Mouse (Mus musculus) urinary bladder, postnatal 10 days (tissue): ENCODE results near the gene Gm12216.
"Not testable (repeated sequence)": the region's sequence is repeated elsewhere in the genome, so short reads cannot be mapped to it uniquely, and the experiment has no call there.

Source experiments
- DNase-seq: peaks from one replicate; pipeline ENCODE4 v3.0.0; 2022; ENCODE audit warnings: low spot score

The Gm12216 gene

DNA sequence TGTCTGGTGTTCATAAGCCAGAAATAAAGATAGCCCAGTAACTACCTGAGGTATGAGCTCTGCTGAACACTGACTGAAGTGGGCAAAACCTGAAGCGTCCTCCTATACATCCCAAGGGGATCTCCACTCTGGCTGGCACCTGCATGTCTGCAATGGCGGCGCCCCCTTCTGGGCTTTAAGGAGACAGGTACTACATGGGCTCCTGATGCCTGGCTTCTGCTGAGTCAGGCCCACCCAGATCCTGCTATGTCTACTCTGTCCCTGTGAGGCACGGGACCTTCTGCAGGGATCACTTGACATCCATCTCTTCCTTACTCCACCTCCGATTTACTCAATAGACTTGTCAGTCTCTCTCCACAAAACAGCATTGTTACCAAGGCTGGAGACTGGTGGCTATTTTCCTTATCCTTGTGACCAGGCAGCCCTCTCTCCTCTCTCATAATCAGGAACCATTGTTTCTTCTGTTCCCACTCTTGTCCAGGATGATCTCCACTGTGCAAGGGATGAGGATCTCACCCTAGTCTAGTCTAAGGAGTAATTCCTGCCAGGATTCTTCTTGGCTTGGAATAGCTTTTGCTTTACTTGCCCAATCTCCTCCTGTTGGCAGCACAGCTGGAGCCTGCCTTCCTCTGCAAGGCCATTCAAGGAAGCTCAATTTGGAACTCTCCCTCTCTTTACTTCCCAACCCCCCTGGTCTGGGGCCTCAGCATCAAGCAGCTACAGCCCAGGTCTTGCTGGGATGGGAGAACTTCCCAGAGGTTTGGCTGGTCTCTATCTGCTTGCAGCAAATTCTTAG lies 15.1 kb upstream of the Gm12216 start:
- not testable (repeated sequence) for DNase-seq

DNA sequence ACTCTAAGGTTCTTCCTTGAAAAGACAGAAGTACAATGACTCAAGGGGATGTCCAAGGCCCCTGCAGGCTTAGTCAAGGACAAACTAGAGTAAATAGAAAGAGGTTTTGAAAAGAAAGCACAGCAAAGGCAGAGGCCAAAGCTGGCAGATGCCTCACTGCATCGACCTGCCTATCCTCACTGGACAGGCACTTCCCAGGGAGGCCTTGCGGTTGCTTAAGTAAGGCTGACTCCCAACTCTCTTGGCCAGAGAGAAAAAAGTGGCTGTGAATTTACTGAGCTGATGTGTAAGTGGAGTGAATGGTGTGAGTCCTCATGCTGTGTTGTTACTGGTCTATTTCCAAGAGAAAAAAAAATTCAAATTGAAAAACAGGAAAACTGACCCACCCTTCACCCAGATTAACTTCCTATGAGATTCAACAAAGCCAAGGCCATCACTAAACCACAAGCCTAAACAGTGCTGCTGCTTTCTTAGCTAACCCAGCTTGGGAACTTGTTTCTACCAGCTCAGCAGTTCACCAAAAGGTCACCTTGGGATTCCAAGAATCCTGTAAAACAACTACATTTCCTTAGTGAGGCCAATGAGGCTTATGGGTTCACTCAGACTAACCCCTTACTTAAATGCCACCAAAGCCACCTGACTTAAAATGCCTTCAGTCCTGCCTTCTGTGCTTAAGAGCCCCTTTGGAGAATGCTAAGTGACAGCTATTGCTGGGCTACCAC lies 12.9 kb upstream of the Gm12216 start:
- no peak for DNase-seq

- no peak for DNase-seq
Observed at GRCm38 (mm10) chr11:53869172-53869571, 10.1 kb upstream of the Gm12216 start.

- DNase-seq, result not testable (repeated sequence)
Observed at GRCm38 (mm10) chr11:53868323-53868722, 9.3 kb upstream of the Gm12216 start.

DNA sequence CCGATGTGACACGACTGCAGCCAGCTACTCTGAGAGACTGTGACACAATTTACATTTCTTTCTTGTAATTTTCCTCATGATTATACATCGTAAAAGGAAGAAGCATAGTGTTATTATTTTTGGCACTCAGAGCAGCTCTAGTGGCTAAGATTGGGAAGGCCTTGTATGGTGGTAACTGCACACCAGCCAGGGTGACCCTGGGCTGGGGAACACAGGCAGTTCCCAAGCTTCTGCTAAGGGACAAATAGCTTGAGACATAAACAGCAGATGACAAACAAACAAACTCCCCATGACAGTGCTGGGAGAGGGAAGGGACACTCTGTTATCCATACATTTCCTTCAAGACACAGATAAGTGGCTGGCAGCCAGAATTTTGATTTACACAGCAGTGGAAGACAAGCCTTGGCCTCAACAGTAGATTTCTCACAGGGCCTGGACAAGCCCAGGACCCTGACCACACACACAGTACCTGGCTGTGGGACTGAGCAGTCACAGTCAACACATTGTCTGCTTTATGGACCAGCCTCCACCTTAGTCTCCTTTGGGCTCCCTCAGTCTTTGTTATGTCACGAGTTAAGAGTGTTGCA lies 5.8 kb upstream of the Gm12216 start:
- DNase-seq, result not testable (repeated sequence)

DNA sequence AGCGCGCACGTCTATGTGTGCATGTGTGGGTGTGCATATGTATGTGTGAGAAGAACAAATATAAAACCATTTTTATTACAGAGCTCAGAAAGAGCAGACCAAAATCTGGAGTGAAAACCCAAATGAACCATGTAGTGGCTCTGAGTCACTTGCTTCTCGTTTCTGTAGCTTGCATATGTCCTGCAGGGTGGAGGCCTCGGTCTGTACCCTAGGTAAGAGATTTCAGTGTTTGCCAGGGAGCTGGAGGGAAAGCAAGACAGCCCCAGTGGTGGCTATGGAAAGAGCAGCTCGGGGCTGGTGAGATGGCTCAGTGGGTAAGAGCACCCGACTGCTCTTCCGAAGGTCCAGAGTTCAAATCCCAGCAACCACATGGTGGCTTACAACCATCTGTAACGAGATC lies 1.9 kb upstream of the Gm12216 start:
- DNase-seq, result not testable (repeated sequence)

DNA sequence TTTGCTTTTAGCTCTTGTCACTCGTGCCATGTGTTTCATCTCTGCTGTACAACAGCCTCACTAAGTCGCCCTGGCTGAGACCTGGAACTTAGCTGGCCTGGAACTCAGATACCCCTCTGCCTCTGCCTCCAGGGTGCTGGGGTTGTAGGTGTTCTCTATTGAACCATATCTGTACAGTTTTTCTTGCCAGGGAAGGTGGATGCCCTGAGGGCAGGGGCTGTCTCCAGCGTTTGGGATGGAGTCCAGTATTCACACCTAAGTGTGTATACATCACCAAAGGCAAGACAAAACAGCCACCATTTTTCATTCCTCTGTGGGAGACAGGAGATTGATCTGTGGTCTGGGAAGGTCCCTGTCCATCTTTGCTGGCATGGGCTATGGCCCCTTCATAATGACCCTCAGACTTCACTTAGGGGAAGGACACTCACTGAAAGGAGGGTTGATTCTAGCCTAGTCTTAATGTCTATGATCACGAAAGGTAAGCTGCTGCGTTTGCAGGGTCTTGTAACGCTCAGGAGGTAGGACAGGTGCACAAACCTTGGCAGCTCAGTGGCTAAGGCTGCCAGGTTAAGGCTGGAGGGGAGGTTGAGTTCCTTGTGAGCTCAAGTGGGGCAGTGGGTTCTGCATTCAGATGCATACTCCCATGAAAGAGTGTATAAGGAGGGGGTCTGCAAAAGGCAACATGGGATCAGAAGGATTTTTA lies 847 bp downstream of the Gm12216 start:
- no peak for DNase-seq

DNA sequence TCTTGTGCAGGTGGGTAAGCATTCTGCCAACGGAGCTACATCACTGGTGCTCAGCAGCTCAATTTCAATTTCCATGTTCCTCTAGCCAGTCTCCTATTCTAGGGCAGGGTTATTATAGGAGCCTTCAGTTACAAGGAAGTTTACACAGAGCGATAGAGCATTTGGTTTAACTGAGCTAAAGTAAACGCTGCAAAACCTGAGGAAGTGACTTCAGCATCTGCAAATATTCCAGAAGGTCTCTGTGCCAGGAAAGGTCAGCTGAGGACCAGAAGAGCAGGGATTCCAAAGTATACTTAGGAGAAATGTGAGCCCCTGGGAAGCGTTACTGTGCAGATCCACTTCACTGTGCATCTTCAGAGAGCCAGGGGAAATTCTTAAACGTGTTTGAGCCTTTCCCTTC lies 5.4 kb downstream of the Gm12216 start:
- no peak for DNase-seq

DNA sequence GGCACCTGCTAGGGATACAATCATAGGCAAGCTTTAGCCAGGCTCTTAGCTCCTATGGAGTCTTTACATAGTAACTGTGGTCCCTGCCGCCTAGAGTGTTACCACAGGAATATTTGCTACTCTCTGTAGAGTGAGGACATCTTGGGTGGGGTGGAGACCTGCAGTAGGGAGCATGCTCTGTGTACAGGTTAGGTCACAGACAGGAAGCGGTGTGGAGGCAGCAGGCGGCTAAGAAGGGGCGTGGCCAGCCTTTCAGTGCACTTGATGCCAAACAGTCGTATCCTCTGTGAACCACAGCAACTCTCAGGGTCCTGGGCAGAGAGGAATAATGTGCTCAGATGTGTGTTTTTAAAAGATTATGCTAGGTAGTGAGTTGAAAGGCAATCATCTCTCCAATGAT lies 7.3 kb downstream of the Gm12216 start:
- DNase-seq, result no peak

DNA sequence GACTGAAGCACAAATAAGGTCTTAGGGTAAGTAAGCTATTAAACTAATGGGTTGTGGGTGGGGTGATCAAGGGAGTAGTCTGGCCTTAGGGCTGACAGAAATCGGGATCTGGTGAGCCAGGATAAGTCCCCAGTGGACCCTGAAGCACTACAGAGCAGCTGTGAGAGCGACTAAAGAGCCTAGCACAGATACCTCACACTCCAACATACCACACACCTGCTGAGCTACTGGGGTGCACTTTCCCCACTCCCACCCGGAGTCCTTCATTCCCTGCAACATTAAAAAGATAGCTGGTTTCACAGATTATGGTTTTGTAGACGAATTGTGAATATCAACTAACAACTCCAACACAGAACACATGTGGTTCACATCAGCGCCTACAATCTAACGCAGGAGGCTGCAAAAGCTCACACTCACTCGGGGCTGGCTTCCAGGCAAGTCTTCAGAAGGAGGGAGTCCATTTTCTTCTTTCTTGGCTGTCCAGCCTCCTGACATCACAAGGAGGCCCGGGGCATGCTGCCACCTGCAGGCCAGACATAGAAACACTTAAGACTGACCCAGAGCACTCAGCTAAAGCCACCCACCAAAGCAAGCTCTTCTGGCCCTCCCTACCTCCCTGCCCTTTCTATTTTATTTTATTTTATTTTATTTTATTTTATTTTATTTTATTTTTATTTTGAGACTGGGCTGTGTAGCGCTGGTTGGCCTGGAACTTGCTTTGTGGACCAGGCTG lies 9.3 kb downstream of the Gm12216 start:
- peak; percentile 40 for DNase-seq

GRCm38 (mm10) chr11:53845680-53846079 lies 13.4 kb downstream of the Gm12216 start:
- DNase-seq, result no peak

DNA sequence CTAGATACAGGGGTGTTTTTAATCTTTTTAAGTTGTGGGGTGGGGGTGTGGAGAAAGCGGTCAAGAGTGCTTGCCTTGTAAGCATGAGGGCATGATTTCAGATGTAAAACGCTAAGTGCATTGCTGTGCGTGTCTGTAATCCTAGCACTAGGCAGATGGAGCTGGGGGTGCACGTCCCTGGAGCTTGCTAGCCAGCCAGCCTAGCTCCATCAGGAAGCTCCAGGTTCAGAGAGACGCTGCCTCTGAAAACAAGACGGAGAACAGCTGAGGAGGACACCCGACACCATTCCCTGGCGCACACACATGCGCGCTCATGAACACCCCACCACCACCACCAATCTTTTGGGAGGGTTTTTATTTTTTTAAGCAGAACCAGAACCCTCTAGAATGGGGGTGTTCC lies 15.9 kb downstream of the Gm12216 start:
- no peak for DNase-seq

GRCm38 (mm10) chr11:53842161-53842581 lies 16.9 kb downstream of the Gm12216 start:
- no peak for DNase-seq

GRCm38 (mm10) chr11:53841514-53841913 lies 17.5 kb downstream of the Gm12216 start:
- no peak for DNase-seq

DNA sequence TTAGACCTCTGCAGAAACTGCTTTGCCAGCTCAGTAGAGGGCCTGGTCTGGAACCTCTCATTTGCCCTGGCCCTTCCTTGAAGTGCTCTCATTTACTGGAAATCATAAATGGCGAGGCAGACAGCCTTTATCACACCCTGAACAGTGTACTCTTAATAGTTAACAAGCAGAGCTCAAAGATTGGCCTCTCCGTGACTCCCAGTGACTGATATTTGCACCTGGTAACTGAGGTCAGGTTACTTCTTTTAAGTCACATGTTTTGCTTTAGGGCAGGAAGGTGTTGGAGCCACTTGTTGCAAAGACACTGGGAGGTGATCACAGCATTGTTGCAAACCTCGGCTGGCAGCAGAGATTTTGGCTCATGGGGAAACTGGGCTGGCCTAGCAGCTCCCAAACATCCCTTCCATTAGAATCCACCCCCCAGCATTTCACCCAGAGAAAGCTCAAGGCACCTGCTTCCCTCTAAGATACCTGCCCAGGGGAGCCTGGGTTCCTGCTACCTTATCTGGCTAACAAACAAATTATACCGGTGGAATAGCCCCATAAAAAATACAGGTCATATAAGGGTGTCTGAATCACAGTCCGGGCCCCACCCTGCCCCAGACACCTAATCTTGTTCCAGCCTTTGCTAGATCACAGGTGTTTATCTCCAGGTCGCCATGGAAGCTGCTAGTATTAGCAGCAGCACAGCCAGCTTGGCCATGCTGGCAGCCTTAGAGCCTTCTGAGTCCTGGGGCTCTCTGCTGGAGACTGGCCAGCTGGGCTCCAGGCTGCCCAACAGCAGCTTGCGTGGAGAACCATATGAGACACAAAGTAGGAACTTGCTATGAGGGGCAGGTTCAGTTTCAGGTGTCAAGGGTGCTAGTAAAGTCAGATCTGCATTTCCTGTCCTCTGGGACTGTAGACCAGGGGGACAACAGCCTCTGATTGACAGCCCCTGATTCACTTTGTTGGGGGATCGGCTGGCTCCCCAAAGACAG lies 19.1 kb downstream of the Gm12216 start:
- DNase-seq, result no peak

DNA sequence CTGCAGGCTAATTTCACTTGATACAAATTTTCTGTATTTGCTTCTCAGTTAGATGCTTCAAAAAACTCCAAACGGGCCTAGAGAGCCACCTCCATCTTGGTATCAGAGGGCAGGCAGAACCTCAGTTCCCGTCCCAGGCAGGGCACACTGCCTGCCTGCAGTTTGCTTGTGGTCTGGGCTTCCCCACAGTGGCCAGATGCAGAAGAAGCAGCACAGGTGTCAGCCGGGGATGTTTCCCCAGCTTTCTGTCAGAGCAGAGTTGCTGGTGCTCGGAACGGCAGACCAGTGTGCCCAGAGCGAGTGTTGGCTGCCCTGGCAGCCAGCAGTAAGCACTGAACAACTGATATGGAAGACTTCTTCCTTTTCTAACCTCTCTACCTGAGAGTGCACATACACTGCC lies 19.9 kb downstream of the Gm12216 start:
- DNase-seq, result no peak

GRCm38 (mm10) chr11:53837731-53838130 lies 21.3 kb downstream of the Gm12216 start:
- no peak for DNase-seq

GRCm38 (mm10) chr11:53835379-53836010 lies 23.6 kb downstream of the Gm12216 start:
- DNase-seq, result no peak

DNA sequence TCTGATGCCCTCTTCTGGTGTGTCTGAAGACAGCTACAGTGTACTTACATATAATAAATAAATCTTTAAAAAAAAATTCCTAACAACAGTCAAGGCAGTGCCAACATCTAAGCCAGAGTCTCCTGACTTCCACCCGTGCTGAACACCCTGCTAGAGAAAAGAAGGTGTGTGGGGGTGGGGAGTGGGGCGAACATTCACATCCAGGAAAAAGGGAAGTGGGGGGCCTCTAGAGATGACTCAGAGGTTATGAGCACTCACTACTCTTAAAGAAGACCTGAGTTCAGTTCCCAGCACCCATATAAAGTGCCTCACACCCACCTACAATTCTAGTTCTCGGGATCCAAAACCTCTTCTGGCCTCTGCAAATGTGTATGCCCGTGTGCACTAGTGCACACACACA lies 33.6 kb downstream of the Gm12216 start:
- DNase-seq, result no peak

GRCm38 (mm10) chr11:53821945-53822338 lies 37.1 kb downstream of the Gm12216 start:
- DNase-seq, result no peak
